Mouse (Mus musculus) liver (tissue): Measurements from ENCODE around the gene Zfp445.

Source experiments
- DNase-seq: peaks from one replicate; pipeline ENCODE4 v3.0.0-alpha.2; 2020; ENCODE audit warnings: mixed read lengths

Gene Zfp445

DNA sequence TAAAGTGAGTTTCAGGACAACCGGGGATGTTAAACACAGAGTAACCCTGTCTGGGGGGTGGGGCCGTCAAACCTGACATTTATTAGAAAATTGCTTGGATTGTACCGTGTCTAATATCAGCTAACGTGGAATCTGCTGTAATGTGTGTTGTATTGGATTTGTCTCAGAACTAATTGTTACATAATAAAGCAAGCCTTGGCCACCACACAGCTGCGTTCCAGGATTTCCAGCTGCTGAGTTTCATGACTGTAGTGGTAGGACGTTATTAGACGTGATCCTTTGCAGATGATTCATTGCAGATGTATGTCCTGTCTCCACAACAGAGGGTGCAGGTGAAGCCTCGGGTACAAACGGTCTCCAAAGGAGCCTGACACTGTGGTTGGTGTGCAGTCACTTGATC lies 29.7 kb downstream of the Zfp445 start:
- no peak for DNase-seq

DNA sequence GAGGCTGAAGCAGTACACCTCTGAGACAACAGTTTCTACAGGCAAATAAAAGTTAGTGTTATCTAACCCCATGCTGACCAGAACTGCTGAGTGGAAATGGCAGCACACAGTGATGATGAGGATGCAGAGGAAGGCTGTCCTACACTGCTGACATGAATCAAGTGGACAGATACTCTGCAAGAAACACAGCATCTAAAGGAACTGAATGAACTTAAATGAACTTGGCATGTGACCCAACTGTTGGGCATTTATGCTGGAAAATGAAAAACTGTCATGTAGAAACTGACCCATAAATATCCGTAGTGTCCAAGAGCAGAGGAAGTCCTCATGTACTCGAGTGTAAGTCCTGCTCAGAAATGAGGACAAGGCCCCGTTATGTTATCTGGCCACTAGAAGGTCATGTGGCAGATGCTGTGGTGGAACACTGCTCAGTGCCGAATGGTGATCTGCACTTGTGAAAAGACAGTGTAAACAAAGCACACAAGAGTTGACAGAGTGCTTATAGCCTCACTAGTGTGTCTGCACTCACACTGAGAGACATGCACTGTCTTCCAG lies 35.9 kb downstream of the Zfp445 start:
- DNase-seq = no peak

DNA sequence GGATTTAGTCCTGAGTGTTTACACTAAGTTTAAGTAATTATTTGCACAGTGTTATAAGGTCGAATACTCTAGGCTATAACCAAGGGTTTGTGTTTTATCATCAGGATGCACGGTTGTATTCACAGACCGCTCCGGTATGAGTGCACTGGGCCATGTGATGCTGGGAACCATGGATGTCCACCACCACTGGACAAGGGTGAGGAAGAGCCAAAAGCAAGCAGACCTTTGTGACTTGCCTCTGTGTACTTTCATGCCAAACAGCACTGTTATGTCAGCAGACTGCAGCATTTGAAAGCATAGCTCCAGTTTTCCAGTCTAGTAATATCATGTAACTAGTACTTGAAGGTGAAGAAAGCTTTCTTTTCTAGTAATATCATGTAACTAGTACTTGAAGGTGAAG lies 39.1 kb downstream of the Zfp445 start:
- no peak for DNase-seq

DNA sequence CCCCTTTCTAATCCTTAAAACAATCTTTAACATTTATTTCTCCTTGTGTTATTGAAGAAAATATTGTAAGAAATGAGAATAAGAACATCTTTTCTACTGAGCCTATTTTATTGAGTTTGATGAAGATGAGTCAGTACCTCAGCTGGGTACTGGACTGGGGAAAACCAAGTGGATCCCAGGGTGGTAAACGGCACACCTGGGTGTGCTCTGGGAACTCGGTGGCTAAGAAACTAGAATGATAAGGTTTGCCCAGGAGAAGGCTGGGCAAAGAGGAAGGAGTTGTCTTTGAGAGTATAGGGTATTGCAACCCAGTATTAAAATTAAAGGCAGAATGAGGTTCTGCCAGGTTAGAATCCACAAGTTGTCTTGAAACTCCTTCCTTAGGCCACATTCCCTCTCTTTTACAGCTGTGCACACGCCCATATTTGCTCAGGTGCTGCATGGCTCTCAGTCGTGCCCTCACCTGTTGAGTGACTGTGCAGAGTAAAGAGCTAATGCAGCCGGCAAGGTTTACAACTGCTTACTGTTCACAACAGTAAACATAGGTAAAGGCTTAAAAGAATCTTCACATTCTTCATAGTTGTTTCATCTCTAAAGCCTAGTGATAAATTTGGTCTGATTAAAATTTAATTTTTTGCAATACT lies 42.3 kb downstream of the Zfp445 start:
- no peak for DNase-seq

DNA sequence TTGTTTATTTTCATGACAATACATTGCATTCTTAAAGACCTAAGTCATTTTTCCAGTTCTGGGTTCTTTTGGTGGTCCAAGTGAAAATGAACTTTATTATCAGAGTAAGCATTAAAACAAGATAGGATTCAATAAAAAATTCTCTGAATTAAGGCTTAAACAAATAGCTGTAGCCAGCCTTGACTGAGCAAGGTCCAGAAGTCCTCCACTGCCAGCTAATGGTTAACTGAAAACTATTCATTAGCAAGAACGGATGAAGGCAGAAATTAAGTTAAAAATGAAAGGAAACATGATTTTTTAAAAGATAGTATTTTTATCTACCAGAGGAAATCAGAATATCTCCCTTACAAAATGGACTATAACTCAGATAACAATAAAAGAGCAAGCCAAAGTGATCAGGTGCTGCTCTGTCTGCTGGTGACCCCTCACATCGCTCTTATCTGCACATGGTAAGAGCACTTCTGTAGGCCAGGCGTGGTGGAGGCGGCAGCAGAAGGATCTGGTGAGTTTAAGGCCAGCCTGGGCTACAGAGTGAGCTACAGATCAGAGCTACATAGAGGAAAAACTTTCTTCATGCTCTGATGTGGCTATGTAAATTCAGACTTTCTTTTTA lies 50.5 kb downstream of the Zfp445 start:
- DNase-seq = peak; percentile 10

DNA sequence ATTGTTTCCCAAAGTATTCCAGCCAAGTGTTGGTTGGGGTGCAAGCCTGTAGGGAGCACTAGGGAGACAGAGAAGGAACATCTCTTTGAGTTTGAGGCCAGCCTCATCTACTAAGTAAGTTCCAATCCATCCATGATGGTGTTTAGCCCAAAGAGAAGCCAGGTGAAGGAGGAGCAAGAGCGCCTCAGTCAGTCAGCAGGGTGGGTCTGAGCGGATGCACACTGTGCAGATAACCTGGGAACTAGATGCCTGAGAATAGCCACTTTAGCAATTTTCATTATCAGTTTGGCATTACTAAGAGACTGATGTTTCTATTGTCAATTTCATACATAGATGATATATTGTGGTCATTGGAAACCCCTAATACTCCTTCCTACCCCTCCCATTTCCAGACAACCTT lies 51.0 kb downstream of the Zfp445 start:
- no peak for DNase-seq

DNA sequence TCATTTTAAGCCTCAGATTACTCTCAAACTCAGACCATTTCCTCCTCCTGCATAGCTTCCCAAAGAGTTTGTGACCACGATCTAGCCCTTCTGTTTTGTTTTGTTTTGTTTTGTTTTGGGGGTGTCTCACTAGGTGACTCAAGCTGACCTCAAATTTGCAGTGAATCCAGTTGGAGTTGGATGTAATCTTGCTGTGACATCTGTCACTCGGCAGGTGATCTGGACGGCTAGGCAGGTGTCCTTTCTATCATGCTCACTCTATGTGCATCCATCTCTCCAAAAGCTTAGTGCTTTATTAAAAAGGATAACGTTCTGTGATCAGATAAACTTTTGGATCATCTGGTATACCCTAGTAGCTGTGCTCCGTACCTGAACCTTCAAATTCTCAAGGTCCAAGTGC lies 53.4 kb downstream of the Zfp445 start:
- DNase-seq = no peak

DNA sequence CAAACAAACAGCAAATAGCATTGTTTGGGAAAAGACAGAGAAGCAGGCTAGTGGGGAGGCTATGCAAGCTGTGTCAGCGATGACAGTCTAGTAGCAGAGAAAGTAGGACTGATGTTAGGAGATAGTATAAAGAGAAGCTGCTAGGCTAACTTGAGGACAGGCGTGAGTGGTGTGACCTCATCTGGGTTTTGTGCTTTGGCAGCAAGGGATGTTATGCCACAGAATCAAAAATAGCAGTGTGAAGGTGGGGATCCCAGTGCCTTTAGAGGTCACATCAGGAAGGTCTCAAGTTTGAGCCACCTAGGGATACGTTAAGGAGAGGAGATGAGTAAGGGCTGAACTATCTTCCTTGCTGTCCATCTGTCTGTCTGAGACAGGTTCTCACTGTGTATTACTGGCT lies 55.6 kb downstream of the Zfp445 start:
- DNase-seq = no peak

DNA sequence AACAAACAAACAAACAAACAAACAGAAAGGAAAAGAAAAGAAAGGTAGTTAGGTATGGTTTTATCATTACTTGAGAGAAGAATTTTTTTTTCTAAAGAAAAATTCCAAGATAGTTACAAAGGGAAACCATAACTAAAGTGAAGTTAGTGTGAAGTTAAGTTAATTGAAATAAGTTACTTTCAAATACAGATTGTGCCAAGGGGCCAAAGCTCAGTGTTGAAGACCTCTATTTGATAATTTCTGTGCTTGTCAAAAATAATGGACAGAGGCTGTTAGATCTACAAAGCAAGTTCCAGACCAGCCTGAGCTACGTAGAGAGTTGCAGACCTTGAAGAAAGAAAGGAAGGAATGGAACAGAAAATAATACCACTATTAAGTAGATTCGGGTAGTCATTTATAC lies 58.6 kb downstream of the Zfp445 start:
- DNase-seq = no peak

DNA sequence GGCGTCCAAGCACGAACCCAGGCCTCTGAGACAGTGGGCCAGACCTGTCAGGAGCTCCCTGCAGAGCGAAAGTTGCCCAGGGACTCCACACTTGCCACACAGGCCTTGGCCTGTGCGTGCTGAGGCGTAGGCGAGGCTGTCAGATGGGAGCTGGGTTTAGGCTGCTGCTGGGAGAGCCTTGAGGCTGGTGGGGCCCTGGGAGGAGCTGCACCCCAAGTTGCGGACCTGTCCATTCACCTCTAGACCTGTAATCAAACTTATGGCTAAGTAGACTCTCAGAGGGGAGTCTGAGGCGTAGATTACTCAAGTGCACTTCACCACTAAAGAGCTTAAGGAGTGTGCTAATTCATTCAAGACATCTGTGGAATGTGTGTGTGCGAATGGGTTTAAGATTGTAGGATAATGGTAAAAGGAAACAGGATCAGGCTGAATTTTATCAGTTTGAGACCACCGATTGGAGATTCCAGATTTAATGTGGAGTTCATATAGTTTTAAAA lies 59.9 kb downstream of the Zfp445 start:
- no peak for DNase-seq

DNA sequence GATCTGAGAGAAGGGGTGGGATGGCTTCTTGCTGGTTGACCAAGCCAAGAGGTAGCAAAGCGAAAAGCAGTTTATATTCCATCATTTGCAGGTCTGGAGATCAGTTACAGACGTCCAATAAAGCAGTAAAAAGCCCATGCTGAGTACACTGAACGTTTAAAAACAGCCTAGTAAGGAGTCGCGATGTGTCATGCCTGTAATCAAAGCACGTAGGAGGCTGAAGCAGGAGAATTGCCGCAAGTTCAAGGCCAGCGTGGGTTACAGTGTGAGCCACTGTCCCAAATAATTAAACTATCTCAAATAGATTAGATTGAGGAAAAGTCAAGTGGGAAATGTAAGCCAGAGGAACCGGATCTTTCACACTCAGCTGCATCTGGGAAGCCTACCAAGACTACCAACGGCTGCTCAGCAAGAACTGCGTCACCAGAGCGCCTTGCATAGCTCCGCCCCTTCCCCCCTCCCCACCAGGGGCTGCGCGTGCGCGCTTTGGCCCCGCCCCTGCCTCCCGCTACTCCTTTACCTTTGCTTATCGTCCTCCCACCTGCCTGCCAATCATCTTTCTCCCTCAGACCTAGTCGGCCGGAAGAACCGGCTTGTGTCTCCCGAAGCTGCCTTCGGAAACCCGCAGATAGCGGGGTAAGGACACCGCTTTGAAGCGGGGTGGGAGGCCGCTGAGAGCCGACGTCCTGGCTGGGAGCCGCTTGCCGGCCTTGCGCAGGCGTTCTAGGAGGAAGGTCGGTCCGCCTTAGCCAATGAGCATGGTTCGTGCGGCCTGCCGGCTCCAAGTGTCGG lies 60.6 kb downstream of the Zfp445 start, which contains the start of gene Tcaim:
Gene Tcaim, plus strand, starts transcription at position 487 of the 792 bp plus-strand sequence.
- DNase-seq = peak; percentile 92
